Mouse (Mus musculus): ENCODE results near the gene Creb3l1. TPM values are rescaled to one million over a fixed set of nuclear protein-coding genes. Genes with fewer than 3 reads are reported as not detected.

The Creb3l1 gene
- polyA plus RNA-seq, 1 experiment from 2014 or later = 2.1 TPM

DNA sequence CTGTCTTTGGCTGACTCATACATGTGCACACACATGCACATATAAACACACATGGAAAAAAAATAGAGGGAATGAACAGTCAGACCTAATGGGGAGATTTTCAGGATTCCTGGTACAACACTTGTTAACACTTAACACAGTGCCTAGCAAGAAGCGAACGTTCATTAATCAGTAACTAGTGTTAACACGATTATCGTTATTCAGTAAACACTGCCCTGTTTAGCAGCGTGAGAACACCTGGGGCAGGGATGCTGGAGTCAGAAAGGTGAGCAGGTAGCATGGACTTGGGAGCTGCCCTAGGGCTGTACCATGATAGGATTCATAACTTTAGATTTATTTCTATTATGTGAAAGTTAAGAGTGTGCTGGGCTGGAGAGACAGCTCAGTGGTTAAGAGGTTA lies 28.3 kb downstream of the Creb3l1 start:
- Histone ChIP-seq H3K36me3 (ENCODE audit: control insufficient read depth, insufficient read depth, low read length) (no peaks in the 10 kb centered on the region), H3K9me3 (ENCODE audit: control insufficient read depth, low read length) (no peaks in the 10 kb centered on the region), H3K4me2 (no peak overlapping the region), H3K27ac (ENCODE audit: low read depth, low read length) (no peak overlapping the region), H3K9ac (ENCODE audit: low read length) (no peak overlapping the region), H3K4me1 (ENCODE audit: control insufficient read depth, insufficient read depth, low read length) (peaks cover 2% of the 10 kb centered on the region; the same call in 1 of the 2 replicates), H3K27me3 (ENCODE audit: control insufficient read depth, insufficient read depth, low read length) (no peaks in the 10 kb centered on the region), H3K4me3 (ENCODE audit: low read depth, low read length) (no peak overlapping the region)
- 92% methylated on average over 5 of the region's 5 CpGs for WGBS
- no peak for ATAC-seq (ENCODE audit: low FRiP score)
- peak; percentile 59 for DNase-seq (ENCODE audit: low spot score, missing footprints)

GRCm38 (mm10) chr2:91993409-91993808 lies 30.9 kb downstream of the Creb3l1 start:
- Histone ChIP-seq H3K4me2 (no peak overlapping the region), H3K4me1 (ENCODE audit: control insufficient read depth, insufficient read depth, low read length) (peaks cover 2% of the 10 kb centered on the region; the same call in 1 of the 2 replicates), H3K27ac (ENCODE audit: low read depth, low read length) (no peak overlapping the region), H3K9me3 (ENCODE audit: control insufficient read depth, low read length) (no peaks in the 10 kb centered on the region), H3K9ac (ENCODE audit: low read length) (no peak overlapping the region), H3K27me3 (ENCODE audit: control insufficient read depth, insufficient read depth, low read length) (no peaks in the 10 kb centered on the region), H3K4me3 (ENCODE audit: low read depth, low read length) (no peak overlapping the region), H3K36me3 (ENCODE audit: control insufficient read depth, insufficient read depth, low read length) (no peaks in the 10 kb centered on the region)
- no peak for ATAC-seq (ENCODE audit: low FRiP score)
- peak; percentile 83 for DNase-seq (ENCODE audit: low spot score, missing footprints)
- WGBS = 59% methylated on average over 3 of the region's 3 CpGs

GRCm38 (mm10) chr2:91989750-91990149 lies 34.6 kb downstream of the Creb3l1 start:
- Histone ChIP-seq H3K27ac (ENCODE audit: low read depth, low read length) (no peak overlapping the region), H3K4me2 (no peak overlapping the region), H3K4me3 (ENCODE audit: low read depth, low read length) (no peak overlapping the region), H3K4me1 (ENCODE audit: control insufficient read depth, insufficient read depth, low read length) (peaks cover 4% of the 10 kb centered on the region; the same call in 1 of the 2 replicates), H3K36me3 (ENCODE audit: control insufficient read depth, insufficient read depth, low read length) (no peaks in the 10 kb centered on the region), H3K9me3 (ENCODE audit: control insufficient read depth, low read length) (no peaks in the 10 kb centered on the region), H3K27me3 (ENCODE audit: control insufficient read depth, insufficient read depth, low read length) (peaks cover 3% of the 10 kb centered on the region; the same call in 1 of the 2 replicates), H3K9ac (ENCODE audit: low read length) (no peak overlapping the region)
- ATAC-seq (ENCODE audit: low FRiP score) (no peak), DNase-seq (ENCODE audit: low spot score, missing footprints) (peak; percentile 56)

DNA sequence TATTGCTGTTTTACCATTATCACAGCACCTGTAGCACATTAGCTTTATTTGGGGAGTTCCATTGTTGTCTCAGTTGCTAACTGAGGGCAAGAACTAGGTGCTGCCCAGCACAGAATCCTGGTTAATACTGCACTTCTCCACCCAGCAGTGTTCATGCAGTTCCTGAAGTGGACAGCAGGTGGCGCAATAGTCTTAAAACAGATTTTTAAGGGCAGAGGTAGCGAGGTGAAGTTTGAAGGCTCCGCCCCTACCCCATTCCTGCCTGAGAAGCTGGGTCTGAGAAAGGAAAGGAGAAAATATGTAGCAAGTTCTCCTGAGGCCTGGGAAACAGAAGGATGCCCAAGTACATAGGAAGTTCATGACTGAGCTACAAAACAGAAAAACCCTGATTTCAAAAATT lies 36.8 kb downstream of the Creb3l1 start:
- ATAC-seq (ENCODE audit: low FRiP score) = no peak
- peak; percentile 99 for DNase-seq (ENCODE audit: low spot score, missing footprints)
- Histone ChIP-seq H3K36me3 (ENCODE audit: control insufficient read depth, insufficient read depth, low read length) (no peaks in the 10 kb centered on the region), H3K9me3 (ENCODE audit: control insufficient read depth, low read length) (no peaks in the 10 kb centered on the region), H3K27ac (ENCODE audit: low read depth, low read length) (no peak overlapping the region), H3K27me3 (ENCODE audit: control insufficient read depth, insufficient read depth, low read length) (peaks cover 3% of the 10 kb centered on the region; the same call in 1 of the 2 replicates), H3K4me2 (no peak overlapping the region), H3K4me1 (ENCODE audit: control insufficient read depth, insufficient read depth, low read length) (peaks cover 9% of the 10 kb centered on the region; the same call in 1 of the 2 replicates), H3K4me3 (ENCODE audit: low read depth, low read length) (no peak overlapping the region), H3K9ac (ENCODE audit: low read length) (no peak overlapping the region)
- WGBS = 4% methylated on average over 3 of the region's 3 CpGs

GRCm38 (mm10) chr2:91986071-91986470 lies 38.2 kb downstream of the Creb3l1 start:
- Histone ChIP-seq H3K9ac (ENCODE audit: low read length) (no peak overlapping the region), H3K4me2 (no peak overlapping the region), H3K27ac (ENCODE audit: low read depth, low read length) (no peak overlapping the region), H3K4me3 (ENCODE audit: low read depth, low read length) (no peak overlapping the region), H3K27me3 (ENCODE audit: control insufficient read depth, insufficient read depth, low read length) (peaks cover 3% of the 10 kb centered on the region; the same call in 1 of the 2 replicates), H3K4me1 (ENCODE audit: control insufficient read depth, insufficient read depth, low read length) (peaks cover 9% of the 10 kb centered on the region; the same call in 1 of the 2 replicates), H3K9me3 (ENCODE audit: control insufficient read depth, low read length) (no peaks in the 10 kb centered on the region), H3K36me3 (ENCODE audit: control insufficient read depth, insufficient read depth, low read length) (no peaks in the 10 kb centered on the region)
- WGBS = 7% methylated on average over 5 of the region's 5 CpGs
- peak; percentile 86 for DNase-seq (ENCODE audit: low spot score, missing footprints)
- peak; percentile 28; the same call in 1 of the 2 replicates for ATAC-seq (ENCODE audit: low FRiP score)

DNA sequence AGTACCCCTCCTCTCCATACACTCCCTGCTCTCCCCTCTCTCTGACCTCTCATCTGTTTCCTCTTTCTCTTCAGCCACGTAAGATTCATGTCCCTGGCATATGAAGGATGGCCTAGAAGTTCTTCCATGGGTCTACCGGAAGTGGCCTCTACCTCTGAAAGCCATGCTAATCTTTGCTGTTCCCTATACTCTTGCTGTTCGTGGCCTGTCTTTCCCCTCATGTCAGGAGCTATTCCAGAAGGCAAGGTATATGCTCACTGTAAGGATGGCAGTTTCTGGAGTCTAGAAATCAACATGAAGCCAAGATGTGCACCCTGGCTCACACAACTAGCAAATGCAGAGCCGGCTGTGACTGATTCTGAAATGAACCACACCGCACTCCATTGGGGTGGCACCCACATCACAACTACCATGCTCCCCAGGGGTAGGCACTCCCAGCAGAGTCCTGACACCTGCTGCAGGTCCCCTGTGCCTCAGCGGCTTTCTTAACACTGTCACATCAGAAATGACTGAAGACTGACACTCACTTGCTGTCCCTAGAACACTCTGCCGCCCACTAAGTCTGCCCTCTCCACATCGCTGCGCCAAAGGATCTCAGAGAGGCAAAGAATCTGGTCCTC lies 39.3 kb downstream of the Creb3l1 start:
- H3K4me3 ChIP-seq (ENCODE audit: low read depth, low read length) = no peak overlapping the region
- peaks cover 14% of the 10 kb centered on the region; the same call in 1 of the 2 replicates for H3K4me1 ChIP-seq (ENCODE audit: control insufficient read depth, insufficient read depth, low read length)
- peaks cover 3% of the 10 kb centered on the region; the same call in 1 of the 2 replicates for H3K27me3 ChIP-seq (ENCODE audit: control insufficient read depth, insufficient read depth, low read length)
- H3K9ac ChIP-seq (ENCODE audit: low read length) = no peak overlapping the region; the same call in 1 of the 2 replicates
- no peaks in the 10 kb centered on the region for H3K36me3 ChIP-seq (ENCODE audit: control insufficient read depth, insufficient read depth, low read length)
- WGBS = 37% methylated on average over 9 of the region's 9 CpGs
- no peaks in the 10 kb centered on the region for H3K9me3 ChIP-seq (ENCODE audit: control insufficient read depth, low read length)
- ATAC-seq (ENCODE audit: low FRiP score) = no peak
- H3K27ac ChIP-seq (ENCODE audit: low read depth, low read length) = peak overlapping the region; percentile 40; the same call in 1 of the 2 replicates
- H3K4me2 ChIP-seq = peak overlapping the region; percentile 38; the same call in 1 of the 2 replicates
- DNase-seq (ENCODE audit: low spot score, missing footprints) = peak; percentile 83

GRCm38 (mm10) chr2:91984439-91984838 lies 39.9 kb downstream of the Creb3l1 start:
- DNase-seq (ENCODE audit: low spot score, missing footprints) (peak; percentile 92), ATAC-seq (ENCODE audit: low FRiP score) (peak; percentile 88)
- H3K27ac ChIP-seq (ENCODE audit: low read depth, low read length) = peak overlapping the region; percentile 40; the same call in 1 of the 2 replicates
- peaks cover 3% of the 10 kb centered on the region; the same call in 1 of the 2 replicates for H3K27me3 ChIP-seq (ENCODE audit: control insufficient read depth, insufficient read depth, low read length)
- H3K36me3 ChIP-seq (ENCODE audit: control insufficient read depth, insufficient read depth, low read length) = no peaks in the 10 kb centered on the region
- H3K4me2 ChIP-seq = peak overlapping the region; percentile 38
- no peaks in the 10 kb centered on the region for H3K9me3 ChIP-seq (ENCODE audit: control insufficient read depth, low read length)
- 1% methylated on average over 10 of the region's 13 CpGs for WGBS
- no peak overlapping the region for H3K4me3 ChIP-seq (ENCODE audit: low read depth, low read length)
- peak overlapping the region; percentile 4; the same call in 1 of the 2 replicates for H3K9ac ChIP-seq (ENCODE audit: low read length)
- H3K4me1 ChIP-seq (ENCODE audit: control insufficient read depth, insufficient read depth, low read length) = peaks cover 14% of the 10 kb centered on the region; the same call in 1 of the 2 replicates

- no peak overlapping the region for H3K9ac ChIP-seq (ENCODE audit: low read length)
- no peak overlapping the region for H3K4me2 ChIP-seq
- H3K4me3 ChIP-seq (ENCODE audit: low read depth, low read length) = no peak overlapping the region
- no peaks in the 10 kb centered on the region for H3K9me3 ChIP-seq (ENCODE audit: control insufficient read depth, low read length)
- H3K27ac ChIP-seq (ENCODE audit: low read depth, low read length) = no peak overlapping the region
- H3K27me3 ChIP-seq (ENCODE audit: control insufficient read depth, insufficient read depth, low read length) = peaks cover 15% of the 10 kb centered on the region
- no peaks in the 10 kb centered on the region for H3K36me3 ChIP-seq (ENCODE audit: control insufficient read depth, insufficient read depth, low read length)
- H3K4me1 ChIP-seq (ENCODE audit: control insufficient read depth, insufficient read depth, low read length) = peaks cover 21% of the 10 kb centered on the region
- ATAC-seq (ENCODE audit: low FRiP score) = no peak
- WGBS = 38% methylated on average over 5 of the region's 5 CpGs
- DNase-seq (ENCODE audit: low spot score, missing footprints) = peak; percentile 70
Observed at GRCm38 (mm10) chr2:91980830-91981229, 43.5 kb downstream of the Creb3l1 start.

DNA sequence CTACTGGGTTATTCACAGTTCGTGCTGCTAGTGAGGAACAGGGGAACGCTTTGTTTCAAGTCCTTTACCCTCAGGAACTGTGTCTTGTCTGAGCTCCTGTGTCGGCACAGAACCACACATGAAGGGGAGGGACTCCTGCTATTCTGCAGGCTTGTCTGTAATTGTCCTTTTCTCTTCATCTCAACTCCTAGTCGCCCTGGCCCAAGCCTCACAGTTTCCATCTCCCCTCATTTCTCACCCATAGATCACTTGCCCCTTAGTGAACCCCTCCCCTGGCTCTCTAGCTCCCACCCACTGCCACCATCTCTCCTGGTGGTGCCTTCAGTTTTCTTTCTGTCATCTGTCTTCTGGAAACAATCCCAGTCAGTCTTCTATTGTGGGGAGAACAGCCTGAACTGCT lies 44.1 kb downstream of the Creb3l1 start:
- no peak overlapping the region for H3K27ac ChIP-seq (ENCODE audit: low read depth, low read length)
- no peak for ATAC-seq (ENCODE audit: low FRiP score)
- DNase-seq (ENCODE audit: low spot score, missing footprints) = peak; percentile 86
- H3K36me3 ChIP-seq (ENCODE audit: control insufficient read depth, insufficient read depth, low read length) = no peaks in the 10 kb centered on the region
- H3K27me3 ChIP-seq (ENCODE audit: control insufficient read depth, insufficient read depth, low read length) = peaks cover 20% of the 10 kb centered on the region
- H3K4me3 ChIP-seq (ENCODE audit: low read depth, low read length) = no peak overlapping the region
- no peaks in the 10 kb centered on the region for H3K9me3 ChIP-seq (ENCODE audit: control insufficient read depth, low read length)
- H3K4me1 ChIP-seq (ENCODE audit: control insufficient read depth, insufficient read depth, low read length) = peaks cover 26% of the 10 kb centered on the region
- 19% methylated on average over 4 of the region's 4 CpGs for WGBS
- H3K4me2 ChIP-seq = no peak overlapping the region
- H3K9ac ChIP-seq (ENCODE audit: low read length) = no peak overlapping the region

Data from midbrain, embryonic 11.5 days (tissue).